Mouse (Mus musculus) liver, embryonic 14.5 days (tissue): Measurements from ENCODE around the gene Insrr. TPM values are rescaled to one million over a fixed set of nuclear protein-coding genes. Genes with fewer than 3 reads are reported as not detected.

ENCODE experiments used
- ATAC-seq: fragments of 200-750 bp; cut with Nextera tagmentation; 2 replicates; pipeline ENCODE4 v1.8.0; 2017; ENCODE audit warnings: moderate number of reproducible peaks, mild to moderate bottlenecking, moderate library complexity; ENCODE audit not compliant: insufficient read depth
- DNase-seq, 3 experiments: peaks; one replicate each; pipeline ENCODE4 v3.0.0-alpha.2; 2012 to 2013; ENCODE audit warnings: low read depth in 3 of 3, low spot score in 3 of 3
- H3K27ac ChIP-seq: fragments of 300-500 bp; sonication (generic); 2 replicates; pipeline ENCODE4 v1.5.1; 2014; ENCODE audit warnings: moderate library complexity, mild to moderate bottlenecking, control low read depth, inconsistent platforms
- H3K27me3 ChIP-seq: fragments of 300-500 bp; sonication (generic); 2 replicates; pipeline ENCODE4 v1.6.1; 2014; ENCODE audit warnings: mild to moderate bottlenecking, low read length, moderate library complexity; ENCODE audit not compliant: control insufficient read depth, insufficient read depth
- H3K36me3 ChIP-seq: fragments of 300-500 bp; sonication (generic); replicated peaks from 2 replicates; pipeline ENCODE4 v1.6.1; 2014; ENCODE audit warnings: low read depth; ENCODE audit not compliant: control insufficient read depth, insufficient read depth
- H3K4me1 ChIP-seq, 2 experiments: fragments of 200-500 bp in 1 of 2; fragments of 300-500 bp in 1 of 2; sonication (generic) in 1 of 2; replicated peaks; 2 replicates each; pipeline ENCODE4 v1.6.1; 2012 to 2014; ENCODE audit warnings: antibody characterized with exemption in 1 of 2, inconsistent platforms in 1 of 2, low read length in 1 of 2; ENCODE audit not compliant: control insufficient read depth in 2 of 2, insufficient read depth in 2 of 2
- H3K4me2 ChIP-seq: fragments of 300-500 bp; sonication (generic); 2 replicates; pipeline ENCODE4 v1.6.1; 2014; ENCODE audit warnings: low read depth, mild to moderate bottlenecking, control low read depth, moderate library complexity
- H3K4me3 ChIP-seq, 2 experiments: fragments of 200-500 bp in 1 of 2; fragments of 300-500 bp in 1 of 2; sonication (generic) in 1 of 2; 2 replicates each; pipeline ENCODE4 v1.5.1; 2012 to 2014; ENCODE audit warnings: low read depth in 2 of 2, low read length in 2 of 2, mild to moderate bottlenecking in 2 of 2, control low read depth in 1 of 2, inconsistent platforms in 1 of 2, moderate library complexity in 1 of 2; ENCODE audit not compliant: insufficient read depth in 1 of 2
- H3K9ac ChIP-seq: fragments of 300-500 bp; sonication (generic); replicated peaks from 2 replicates; pipeline ENCODE4 v1.6.1; 2014; ENCODE audit warnings: mild to moderate bottlenecking, control low read depth, moderate library complexity
- H3K9me3 ChIP-seq: fragments of 300-500 bp; sonication (generic); 2 replicates; pipeline ENCODE4 v1.6.1; 2016; ENCODE audit warnings: low read length, mixed read lengths; ENCODE audit not compliant: control insufficient read depth
- CTCF ChIP-seq: IDR thresholded peaks from 2 replicates; pipeline ENCODE4 v1.5.1; 2016; ENCODE audit warnings: antibody characterized with exemption, low read depth, control low read depth
- EP300 ChIP-seq: IDR thresholded peaks from 2 replicates; pipeline ENCODE4 v1.6.1; 2016; ENCODE audit warnings: antibody characterized with exemption, low read depth
- WGBS: fragments of 180-500 bp; shearing (Covaris S2); extraction: QIAGEN DNeasy Blood & Tissue Kit; methylation state at CpG from one replicate; pipeline ENCODE4 v1.1.7; 2014; ENCODE audit not compliant: insufficient replicate concordance; 5-methylcytosine and 5-hydroxymethylcytosine counted together
- polyA plus RNA-seq, 2 experiments: library from polyadenylated mRNA; depleted of rRNA in 1 of 2; stranded (reverse) in 1 of 2; unstranded in 1 of 2; fragments of >200 nt; fragmentation: Nextera tagmentation in 1 of 2; extraction: Ambion mirVana in 1 of 2; gene quantifications; 2 replicates each; pipeline versions ENCODE4 v1.2.1 to v1.2.3; 2012 to 2014

The Insrr gene
- polyA plus RNA-seq, 2 experiments: 0.02 TPM; not detected in 1

DNA sequence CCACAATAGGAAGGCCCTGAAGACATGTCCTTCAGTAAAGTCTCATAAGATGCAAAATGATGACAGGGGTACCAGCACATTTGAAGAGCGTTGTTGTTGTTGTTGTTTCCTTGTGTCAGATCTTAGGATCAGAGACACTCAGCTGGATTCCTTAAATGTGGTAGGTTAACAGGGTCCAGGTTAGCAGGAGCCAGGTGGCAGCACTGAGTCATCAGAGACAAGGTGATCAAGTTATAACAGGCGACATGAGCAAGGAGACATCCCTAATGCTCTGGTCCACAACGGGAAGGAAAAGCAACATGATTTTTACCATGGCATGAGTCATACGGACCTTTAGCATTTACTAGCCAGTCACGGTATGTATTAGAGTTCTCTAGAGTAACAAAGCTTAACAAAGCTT is 36.7 kb downstream of the Insrr start:
- H3K4me2 ChIP-seq: no peak overlapping the region
- 50% methylated on average over 5 of the region's 5 CpGs for WGBS
- no peaks in the 10 kb centered on the region; a peak in 1 of 4 replicates for H3K4me1 ChIP-seq
- H3K9ac ChIP-seq: no peak overlapping the region
- no peak overlapping the region for H3K27ac ChIP-seq
- TF ChIP-seq CTCF (peak; percentile 38; the same call in 1 of the 2 replicates), EP300 (no peak)
- ATAC-seq (no peak), DNase-seq (no peak)
- H3K27me3 ChIP-seq: no peaks in the 10 kb centered on the region
- no peaks in the 10 kb centered on the region for H3K36me3 ChIP-seq
- H3K4me3 ChIP-seq: no peak overlapping the region
- H3K9me3 ChIP-seq: no peaks in the 10 kb centered on the region

DNA sequence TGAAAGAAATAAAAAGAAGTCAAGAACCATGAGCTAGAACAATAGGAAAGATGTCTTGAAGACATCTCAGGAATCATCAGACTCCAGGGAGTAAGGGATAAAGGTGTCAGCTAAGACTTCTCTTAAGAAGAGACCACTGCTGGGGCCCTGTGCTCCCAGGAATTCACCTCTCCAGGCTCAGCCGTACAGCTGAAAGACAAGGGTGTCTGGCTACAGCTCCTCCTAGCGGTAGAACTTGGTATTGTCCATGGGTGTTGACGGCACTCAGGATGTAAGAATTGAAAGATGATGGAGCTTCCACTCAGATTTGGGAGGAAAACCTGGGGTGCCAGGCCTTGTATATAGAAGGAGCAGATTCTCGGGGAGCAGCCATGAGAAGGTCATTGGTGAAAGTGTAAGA is 41.9 kb downstream of the Insrr start:
- H3K4me2 ChIP-seq: no peak overlapping the region
- H3K9me3 ChIP-seq: no peaks in the 10 kb centered on the region
- ATAC-seq (no peak), DNase-seq (peak; percentile 29 to 34 (median 30))
- no peaks in the 10 kb centered on the region for H3K4me1 ChIP-seq
- H3K4me3 ChIP-seq: no peak overlapping the region
- no peak for TF ChIP-seq EP300
- peak; percentile 95 for TF ChIP-seq CTCF
- H3K27me3 ChIP-seq: no peaks in the 10 kb centered on the region
- no peaks in the 10 kb centered on the region for H3K36me3 ChIP-seq
- 2% methylated on average over 4 of the region's 4 CpGs for WGBS
- no peak overlapping the region for H3K27ac ChIP-seq
- H3K9ac ChIP-seq: no peak overlapping the region

DNA sequence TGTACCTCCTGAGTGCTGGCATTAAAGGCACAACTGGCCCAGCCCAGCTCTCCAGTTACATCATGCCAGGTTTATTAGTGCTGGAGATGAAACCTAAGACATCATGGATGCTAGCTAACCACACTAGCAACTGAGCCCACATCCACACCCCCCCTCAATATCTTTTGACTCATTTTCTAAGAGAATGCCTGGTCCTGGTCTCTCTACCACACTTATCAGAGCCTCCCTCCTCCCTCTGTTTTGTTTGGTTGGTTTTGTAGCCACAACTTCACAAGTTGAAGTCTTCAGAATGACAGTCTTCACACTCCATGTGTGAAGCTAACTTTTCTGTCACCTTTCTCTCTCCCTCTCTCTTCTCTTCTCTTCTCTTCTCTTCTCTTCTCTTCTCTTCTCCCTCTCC is 44.1 kb downstream of the Insrr start:
- DNase-seq: no peak
- no peak overlapping the region for H3K4me2 ChIP-seq
- no peaks in the 10 kb centered on the region for H3K9me3 ChIP-seq
- H3K27ac ChIP-seq: no peak overlapping the region
- TF ChIP-seq EP300 (no peak), CTCF (no peak)
- H3K4me3 ChIP-seq: no peak overlapping the region
- H3K9ac ChIP-seq: no peak overlapping the region
- H3K27me3 ChIP-seq: no peaks in the 10 kb centered on the region
- no peaks in the 10 kb centered on the region for H3K36me3 ChIP-seq
- H3K4me1 ChIP-seq: no peaks in the 10 kb centered on the region
- no peak for ATAC-seq

DNA sequence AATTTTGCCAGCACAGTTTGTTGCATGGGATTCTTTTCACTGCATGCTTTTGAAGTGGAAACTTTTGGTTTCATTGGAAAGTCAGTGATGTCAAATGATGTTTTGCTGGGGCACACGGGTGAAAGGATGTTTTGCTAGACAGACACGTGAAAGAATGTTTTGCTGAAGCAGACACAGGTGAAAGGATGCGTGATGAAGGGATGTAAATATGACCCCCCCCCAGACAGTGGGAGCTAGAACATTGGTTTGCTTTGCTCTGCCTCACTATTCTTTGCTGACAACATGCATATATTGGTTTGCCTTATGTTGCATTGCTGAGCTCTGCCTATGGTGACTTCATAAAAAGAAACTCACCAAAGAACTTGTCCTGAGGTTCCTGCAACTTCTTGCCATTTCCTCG is 48.2 kb downstream of the Insrr start:
- no peak for DNase-seq
- Histone ChIP-seq H3K4me2 (no peak overlapping the region), H3K27me3 (no peaks in the 10 kb centered on the region), H3K9me3 (no peaks in the 10 kb centered on the region), H3K27ac (no peak overlapping the region), H3K4me1 (0 out of 4 replicates have a peak, but pooled peaks cover 0 to 5% of the 10 kb centered on the region in 2 experiments), H3K36me3 (no peaks in the 10 kb centered on the region), H3K9ac (no peak overlapping the region), H3K4me3 (no peak overlapping the region)
- ATAC-seq: no peak
- WGBS: 58% methylated on average over 4 of the region's 4 CpGs
- TF ChIP-seq EP300 (no peak), CTCF (no peak)

DNA sequence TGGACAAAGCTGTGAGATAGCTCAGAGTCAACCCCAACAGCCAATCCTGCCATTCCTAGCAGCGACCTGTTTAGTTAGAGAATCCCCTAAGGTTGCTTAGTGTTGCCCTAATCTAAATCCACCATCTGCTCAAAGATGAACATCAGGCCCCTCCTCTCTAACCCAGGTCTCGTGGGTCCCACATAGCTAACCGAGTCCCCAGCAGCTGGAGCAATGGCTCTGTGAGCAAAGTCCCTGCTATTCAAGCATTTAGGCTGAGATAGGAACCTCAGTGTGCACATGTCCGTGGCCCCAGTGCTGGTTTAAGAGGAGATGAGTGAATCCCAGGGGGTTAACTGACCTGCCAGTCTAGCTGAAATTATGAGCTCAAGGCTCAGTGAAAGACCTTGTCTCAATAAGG is 49.4 kb downstream of the Insrr start:
- Histone ChIP-seq H3K9me3 (no peaks in the 10 kb centered on the region), H3K4me2 (no peak overlapping the region), H3K36me3 (no peaks in the 10 kb centered on the region), H3K4me1 (0 out of 4 replicates have a peak, but pooled peaks cover 0 to 5% of the 10 kb centered on the region in 2 experiments), H3K4me3 (no peak overlapping the region), H3K27me3 (no peaks in the 10 kb centered on the region), H3K27ac (no peak overlapping the region), H3K9ac (no peak overlapping the region)
- ATAC-seq (no peak), DNase-seq (no peak)
- no peak for TF ChIP-seq CTCF
- TF ChIP-seq EP300: no peak
- 36% methylated on average over 4 of the region's 4 CpGs for WGBS
